Mouse (Mus musculus): ENCODE measurements around the gene Anks3. TPM values are rescaled to one million over a fixed set of nuclear protein-coding genes. Genes with fewer than 3 reads are reported as not detected.

Gene Anks3
- total RNA-seq (2021) = 10 to 100 TPM; 42.1 to 74.9 TPM

DNA sequence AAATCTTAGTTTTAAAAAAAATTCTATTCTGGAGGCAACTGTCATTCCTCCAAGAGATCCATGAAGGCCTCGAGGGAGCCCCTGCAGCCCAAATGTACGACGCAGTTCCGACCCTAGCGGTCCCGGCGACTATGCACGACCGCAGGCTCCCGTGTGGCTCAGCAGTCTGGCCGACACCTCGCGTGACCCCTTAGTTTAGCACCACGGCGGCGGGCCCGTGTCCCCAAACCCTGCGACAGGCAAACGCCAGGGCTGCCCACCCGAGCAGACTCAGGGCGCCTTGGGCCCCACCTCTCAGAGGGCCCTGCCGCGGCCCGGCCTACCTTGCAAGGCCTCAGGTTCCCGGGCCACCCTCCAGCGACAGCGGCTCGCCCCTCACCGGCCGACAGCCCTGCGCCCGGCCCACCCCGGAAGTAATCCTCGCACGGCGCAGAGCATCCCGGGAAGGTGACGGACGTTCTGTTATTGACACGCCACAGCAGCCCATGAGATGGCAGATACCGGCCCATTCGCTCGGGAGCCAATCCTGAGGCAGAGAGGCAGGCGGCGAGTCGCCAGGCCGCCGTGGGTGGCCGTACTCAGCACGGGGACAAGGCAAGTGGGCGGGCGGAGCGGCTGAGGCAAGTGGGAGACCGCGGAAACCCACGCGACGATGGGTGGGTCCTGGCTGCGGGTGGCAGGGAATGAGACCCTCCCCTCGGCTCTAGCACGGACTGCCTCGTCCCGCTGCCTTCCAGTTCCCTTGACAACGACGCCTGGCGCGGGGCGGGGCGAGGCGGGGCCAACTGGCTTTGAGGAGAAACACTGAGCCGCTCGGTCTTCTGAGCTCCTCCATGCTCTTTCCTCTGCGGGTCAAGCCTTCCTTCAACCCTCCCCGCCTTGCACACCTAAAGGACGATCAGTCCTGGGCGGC, at the start of gene Anks3:
TSS of gene Anks3 (minus strand) at position 409 of the 913 bp plus-strand sequence.
- intact Hi-C loops (cut with DNase I) = loop anchor here (1.0 to 2.0 kb wide), 2 partner anchors 49 to 84 kb away; partner anchors contain the start of genes Rogdi and Ubald1

DNA sequence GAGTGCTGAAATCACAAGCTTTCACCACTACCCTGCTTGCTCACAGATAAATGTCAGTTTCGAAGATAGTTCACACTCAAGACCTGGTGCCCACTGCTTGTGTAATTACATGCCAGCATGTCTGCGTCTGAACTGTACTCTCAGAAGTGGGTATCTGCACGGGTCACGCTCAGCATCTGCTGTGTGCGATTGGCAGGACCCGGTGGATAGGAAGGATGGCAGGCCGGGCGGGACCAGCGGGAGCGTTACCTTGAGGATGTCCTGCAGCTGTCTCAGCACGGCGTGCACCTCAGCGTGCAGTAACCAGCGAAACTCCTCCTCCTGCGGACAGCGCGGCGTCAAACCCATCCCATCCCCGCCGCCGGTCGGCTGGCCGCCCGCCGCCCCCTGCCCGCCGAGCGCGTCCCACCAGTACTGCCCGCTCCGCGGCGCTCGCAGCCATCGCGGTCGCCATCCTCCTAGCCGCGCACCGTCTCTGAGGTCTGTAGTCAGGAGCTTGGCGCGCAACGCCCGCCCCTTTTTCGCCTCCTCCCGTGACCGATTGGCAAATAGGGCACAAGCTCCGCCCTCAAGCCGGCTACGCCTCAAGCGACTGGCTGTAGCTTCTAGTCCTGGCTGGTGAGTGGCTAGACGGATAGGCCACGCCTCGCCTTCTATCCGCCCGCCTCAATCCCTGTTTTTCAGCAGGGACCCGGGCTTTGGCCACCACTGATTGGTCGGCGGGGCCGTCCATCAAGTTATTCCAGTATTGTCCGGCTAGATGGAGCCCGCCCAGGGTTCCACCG, 49.2 kb upstream of the Anks3 start, which contains the start of gene Rogdi:
TSS of gene Rogdi (minus strand) at position 500 of the 785 bp plus-strand sequence.
- intact Hi-C loops (cut with DNase I) = loop anchor here (2.0 to 5.0 kb wide), 2 partner anchors 36 to 48 kb away; partner anchors contain the start of gene Anks3
- peak; percentile 97 to 98 for DNase-seq (ENCODE audit: low spot score in 2 of 2)

More for the DNA sequence above, at the start of gene Anks3:
- DNase-seq (ENCODE audit: low spot score in 2 of 2) = peak; percentile 100

DNA sequence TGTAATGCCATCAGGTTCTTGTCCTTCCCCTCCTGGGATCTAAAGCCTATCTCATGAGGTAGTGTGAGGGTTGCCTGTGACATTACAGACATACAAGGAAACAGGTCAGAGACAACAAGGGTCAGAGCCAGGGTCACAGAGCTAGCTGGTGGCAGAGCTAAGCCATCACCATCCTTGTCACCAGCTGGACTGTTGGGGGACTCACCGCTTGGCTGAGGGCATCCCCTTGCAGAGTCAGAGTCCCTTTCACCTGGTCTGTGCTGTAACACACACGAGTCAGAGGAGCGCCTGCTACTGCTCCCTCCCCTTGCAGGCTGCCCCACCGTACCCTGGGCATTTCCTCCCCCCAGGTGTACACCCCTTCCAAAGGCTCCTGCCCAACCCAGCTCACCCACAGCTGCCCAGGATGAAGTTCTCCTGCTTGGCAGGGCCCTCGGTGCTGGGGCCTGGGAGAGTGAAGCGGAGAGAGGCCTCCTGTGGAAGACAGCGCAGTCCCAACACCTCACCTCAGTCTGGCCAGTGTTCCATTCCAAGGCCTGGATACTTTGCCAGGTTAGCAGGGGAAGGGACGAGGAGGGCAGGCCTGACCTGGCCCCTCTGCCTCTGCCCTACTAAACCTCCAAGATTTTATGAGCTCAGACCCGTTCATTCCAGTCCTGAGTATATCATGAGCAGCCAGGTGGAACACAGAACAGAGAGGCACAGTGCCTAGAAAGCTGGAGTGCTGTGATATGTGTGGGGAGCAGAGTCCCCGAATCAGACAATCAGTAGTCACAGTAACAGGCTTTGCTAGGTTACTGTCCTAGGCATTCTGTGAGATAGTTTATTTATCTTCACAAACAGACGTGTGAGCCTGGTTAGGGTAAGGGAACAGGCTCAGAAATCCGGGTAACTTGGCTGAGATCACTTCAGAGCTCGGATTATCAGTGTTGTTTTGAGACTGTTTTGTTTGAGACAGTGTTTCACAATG, 48.3 kb upstream of the Anks3 start:
- intact Hi-C loops (cut with DNase I) = loop anchor here (2.0 to 5.0 kb wide), 2 partner anchors 35 to 48 kb away; partner anchors contain the start of gene Anks3
- DNase-seq (ENCODE audit: low spot score in 2 of 2) = no peak

DNA sequence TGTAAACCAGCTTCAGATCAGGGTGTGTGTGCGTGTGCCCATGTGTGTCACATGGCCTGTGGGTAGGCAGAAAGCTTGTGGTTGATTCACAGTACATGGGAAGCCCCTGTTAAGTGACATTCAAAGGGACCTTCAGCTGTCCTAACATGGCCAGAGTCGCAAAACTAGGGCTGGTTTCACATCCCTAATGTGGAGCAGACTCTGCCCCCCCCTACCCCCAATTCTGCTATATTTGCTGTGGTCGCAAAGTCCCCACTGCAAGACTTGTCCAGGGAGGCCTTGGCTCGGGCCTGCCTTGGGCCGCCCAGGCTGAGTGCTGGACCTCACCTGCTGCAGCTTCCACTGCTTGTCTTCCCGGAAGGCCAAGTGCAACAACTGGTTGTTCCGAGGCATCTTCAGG, 47.3 kb upstream of the Anks3 start:
- DNase-seq (ENCODE audit: low spot score in 2 of 2) = no peak
- intact Hi-C loops (cut with DNase I) = loop anchor here (5.0 kb wide), 1 partner anchor 34 kb away; no protein-coding TSS in a partner anchor

DNA sequence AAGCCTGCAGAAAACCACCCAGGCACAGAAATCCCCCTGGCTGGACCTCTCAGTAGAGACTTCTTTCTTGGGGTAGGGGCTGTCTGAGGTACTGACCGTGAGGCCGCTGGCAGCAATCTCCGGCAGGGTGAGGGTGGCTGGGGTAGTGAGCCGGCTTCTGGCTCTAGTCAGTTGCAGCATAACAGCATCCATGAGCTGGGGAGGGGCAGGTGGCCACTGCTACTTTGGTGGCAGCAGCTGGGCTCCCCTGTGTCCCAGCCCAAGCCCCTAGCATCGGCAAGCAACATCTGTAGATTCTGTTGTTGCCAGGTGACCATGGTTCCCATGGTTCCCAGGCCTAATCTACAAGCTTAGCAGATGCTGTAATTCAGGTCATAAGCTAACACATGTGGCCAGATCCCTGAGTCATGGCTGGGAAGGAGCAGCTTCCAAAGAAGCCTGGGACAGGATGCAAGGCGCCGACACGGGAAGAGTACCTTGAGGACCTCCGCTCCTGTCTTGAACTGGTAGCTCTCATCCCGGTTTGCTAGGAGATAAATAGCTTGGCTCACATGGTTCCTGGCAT, 46.4 kb upstream of the Anks3 start:
- intact Hi-C loops (cut with DNase I) = loop anchor here (5.0 kb wide), 1 partner anchor 33 kb away; no protein-coding TSS in a partner anchor
- no peak for DNase-seq (ENCODE audit: low spot score in 2 of 2)

DNA sequence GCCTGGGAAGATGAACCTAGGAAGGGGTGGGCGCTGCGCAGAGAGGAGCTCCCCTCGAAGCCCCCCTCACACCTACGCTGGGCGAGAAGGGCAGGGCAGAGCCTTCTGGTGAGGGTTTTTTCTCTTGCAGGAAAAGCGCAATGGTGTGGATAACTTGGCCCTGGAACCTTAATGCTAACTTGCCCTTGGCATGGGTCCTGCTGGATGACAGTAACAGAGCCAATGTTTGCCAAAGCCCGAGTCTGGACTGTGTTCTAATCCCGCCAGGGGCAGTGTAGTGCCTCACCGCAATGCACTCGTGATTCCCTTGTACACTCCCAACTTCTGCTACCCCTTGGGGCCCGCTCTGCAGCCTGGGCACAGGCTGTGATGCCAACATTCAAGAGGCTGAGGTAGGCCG, 44.1 kb upstream of the Anks3 start:
- intact Hi-C loops (cut with DNase I) = no loop called here
- DNase-seq (ENCODE audit: low spot score in 2 of 2) = no peak

DNA sequence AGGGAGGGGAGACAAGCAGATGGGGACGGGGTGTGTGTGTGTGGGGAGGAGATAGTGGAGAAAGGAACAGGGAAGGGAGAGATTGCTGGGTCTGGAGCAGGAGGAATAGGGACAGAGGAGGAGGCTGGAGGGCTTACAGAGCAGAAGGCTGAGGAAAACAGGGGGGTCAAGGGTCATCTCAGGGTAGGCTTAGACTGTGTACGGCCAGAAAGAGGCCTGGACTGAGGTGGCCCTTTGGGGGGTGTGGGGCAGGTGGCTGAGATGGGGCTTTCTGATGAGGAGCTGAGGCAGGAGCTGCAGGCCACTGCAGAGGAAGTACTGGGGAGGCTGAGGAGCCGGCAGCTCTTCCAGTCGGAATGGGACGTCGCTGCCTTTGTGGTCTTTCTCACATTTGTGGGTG, 43.5 kb upstream of the Anks3 start:
- DNase-seq (ENCODE audit: low spot score in 2 of 2) = no peak
- intact Hi-C loops (cut with DNase I) = no loop called here

DNA sequence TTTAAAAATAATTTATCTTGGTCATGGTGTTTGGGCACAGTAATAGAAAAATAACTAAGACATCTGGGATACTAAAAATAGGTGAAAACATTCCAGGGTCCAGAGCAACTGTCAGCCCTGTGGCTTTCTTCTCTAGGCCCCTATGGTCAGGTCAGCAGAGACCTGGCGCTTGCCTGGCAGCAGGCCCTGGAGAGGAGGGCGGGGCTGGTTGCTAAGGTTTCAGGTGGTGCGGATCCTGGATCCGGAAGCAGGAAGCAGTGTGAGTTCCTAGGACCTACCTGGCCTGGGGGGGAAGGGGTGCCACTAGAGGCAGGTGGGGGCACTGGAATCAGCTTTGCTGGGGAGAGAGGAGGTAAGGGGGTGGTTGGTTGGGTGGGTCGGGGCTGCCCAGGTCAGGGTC, 43.1 kb upstream of the Anks3 start, which contains the start of gene Smim22:
TSS of gene Smim22 (plus strand) at position 222 of the 400 bp plus-strand sequence.
- DNase-seq (ENCODE audit: low spot score in 2 of 2) = no peak
- intact Hi-C loops (cut with DNase I) = no loop called here

DNA sequence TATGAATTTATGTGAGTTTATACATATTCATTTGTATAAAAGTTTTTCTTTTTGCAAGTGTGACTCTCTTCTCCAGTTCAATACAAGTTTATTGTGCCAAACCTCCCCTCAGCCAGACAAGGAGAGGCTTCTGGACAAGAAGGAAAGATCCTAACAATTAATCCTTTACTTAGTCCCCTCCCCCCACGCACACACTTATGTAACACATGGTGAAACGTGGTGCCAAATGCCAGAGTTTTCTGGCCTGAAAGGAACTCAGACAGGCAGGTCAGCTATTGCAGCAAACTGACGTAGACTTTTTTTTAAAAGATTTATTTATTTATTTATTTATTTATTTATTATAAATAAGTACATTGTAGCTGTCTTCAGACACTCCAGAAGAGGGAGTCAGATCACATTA, 36.6 kb upstream of the Anks3 start:
- intact Hi-C loops (cut with DNase I) = no loop called here
- DNase-seq (ENCODE audit: low spot score in 2 of 2) = no peak

DNA sequence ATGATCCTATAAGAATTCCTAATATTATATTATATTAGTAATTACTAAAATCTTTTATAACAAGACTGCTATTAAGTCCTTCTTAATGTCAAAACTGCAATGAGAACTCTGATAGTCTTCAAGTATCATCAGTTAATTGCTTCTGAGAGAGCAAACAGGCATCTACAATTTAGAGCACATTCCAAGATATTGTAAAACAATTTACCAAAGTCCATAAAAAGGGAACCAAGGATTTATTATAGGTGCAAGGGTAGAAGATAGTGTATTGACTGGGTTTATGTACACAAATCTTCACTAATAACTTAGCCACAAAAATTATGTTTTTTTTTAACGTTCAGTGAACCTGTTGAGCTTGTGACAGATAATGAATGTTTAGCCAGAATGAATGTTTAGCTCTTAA, 35.0 kb upstream of the Anks3 start:
- no peak for DNase-seq (ENCODE audit: low spot score in 2 of 2)
- intact Hi-C loops (cut with DNase I) = no loop called here

DNA sequence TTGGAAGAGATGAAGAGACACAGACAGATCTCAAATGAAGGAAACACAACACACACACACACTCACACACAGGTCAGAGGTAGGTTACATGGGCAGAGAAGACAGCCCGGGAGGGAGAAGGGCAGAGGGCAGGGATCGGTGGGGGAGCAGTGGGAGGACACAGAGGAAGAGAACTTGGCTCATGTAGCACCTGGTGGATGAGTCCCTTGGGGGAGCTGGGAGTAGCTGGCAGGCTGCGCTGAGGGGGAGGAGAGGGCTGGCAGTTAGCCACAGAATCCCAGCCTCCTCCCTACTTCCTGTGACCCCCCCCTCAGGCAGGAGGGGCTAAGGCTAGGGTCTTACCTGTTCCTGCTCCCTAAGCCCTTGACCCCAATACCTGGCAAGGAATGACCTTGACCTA, 33.5 kb upstream of the Anks3 start, which contains the start of gene Sept12:
TSS of gene Sept12 (minus strand) at position 300 of the 400 bp plus-strand sequence.
- DNase-seq (ENCODE audit: low spot score in 2 of 2) = no peak
- intact Hi-C loops (cut with DNase I) = no loop called here

DNA sequence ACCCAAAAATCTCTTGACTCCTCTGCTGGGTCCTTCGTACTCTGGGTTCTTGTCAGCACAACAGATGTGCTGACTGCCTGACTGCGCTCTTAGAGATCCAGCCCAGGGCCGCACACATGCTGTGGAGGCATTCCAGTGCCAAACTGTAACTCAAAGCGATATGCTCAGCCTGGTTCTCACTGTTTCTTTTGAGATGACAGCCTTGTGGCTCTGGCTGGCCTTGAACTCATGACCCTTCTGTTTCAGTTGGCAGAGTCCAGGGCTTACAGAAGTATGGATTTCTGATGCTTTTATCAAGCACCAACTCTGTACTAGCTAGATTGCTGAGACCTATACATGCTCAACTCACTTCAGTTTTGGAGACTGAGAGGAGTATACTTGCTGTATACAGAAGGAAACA, 29.3 kb upstream of the Anks3 start:
- intact Hi-C loops (cut with DNase I) = no loop called here
- DNase-seq (ENCODE audit: low spot score in 2 of 2) = no peak

DNA sequence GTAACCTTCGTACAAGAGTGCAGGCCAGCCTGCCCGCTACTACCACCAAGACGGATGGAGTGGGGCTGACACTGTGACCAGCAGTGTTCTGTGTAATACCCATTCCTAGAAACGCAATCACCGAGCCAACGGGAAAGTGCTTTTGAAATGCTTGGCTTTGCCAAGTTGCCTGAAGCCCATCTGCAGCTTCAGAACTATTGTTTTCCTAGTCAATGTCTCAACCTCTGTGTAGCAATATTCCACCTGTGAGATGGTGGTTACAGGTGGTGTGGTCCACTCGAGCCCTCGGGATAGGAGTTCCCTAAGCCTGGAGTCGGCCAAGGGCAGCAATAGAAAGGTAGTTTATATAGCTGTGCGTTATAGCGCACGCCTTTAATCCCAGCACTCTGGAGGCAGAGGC, 20.7 kb upstream of the Anks3 start:
- intact Hi-C loops (cut with DNase I) = no loop called here
- DNase-seq (ENCODE audit: low spot score in 2 of 2) = no peak

DNA sequence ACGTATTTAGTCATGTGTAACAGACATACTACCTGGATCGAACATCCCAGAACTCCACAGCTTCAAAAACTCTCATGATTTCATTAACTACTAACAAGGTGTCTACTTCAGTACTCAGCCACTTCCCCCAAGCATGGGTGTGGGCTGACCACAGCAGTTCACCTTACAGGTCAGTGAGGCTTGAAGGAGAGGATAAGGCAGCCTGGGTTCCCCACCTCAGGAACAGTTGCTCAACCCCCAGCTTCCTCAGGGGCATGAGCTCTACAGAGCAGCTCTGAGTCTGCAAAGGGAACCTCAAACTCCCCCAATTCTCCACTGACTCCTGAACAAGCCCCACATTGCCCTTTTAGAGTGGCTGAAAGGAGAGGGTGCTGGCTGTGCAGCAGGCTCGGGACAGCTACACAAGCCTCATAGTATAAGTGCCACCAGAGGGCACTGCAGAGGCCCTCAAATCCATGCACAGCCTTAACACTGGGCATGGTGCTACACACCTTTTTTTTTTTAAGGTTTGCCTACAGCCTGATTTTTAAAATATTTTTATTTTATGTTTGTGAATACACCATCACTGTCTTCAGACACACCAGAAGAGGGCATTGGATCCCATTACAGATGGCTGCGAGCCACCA, 15.9 kb upstream of the Anks3 start:
- intact Hi-C loops (cut with DNase I) = loop anchor here (2.0 to 5.0 kb wide), 2 partner anchors 32 to 167 kb away; partner anchors contain the start of genes Rogdi and Sec14l5
- no peak for DNase-seq (ENCODE audit: low spot score in 2 of 2)

DNA sequence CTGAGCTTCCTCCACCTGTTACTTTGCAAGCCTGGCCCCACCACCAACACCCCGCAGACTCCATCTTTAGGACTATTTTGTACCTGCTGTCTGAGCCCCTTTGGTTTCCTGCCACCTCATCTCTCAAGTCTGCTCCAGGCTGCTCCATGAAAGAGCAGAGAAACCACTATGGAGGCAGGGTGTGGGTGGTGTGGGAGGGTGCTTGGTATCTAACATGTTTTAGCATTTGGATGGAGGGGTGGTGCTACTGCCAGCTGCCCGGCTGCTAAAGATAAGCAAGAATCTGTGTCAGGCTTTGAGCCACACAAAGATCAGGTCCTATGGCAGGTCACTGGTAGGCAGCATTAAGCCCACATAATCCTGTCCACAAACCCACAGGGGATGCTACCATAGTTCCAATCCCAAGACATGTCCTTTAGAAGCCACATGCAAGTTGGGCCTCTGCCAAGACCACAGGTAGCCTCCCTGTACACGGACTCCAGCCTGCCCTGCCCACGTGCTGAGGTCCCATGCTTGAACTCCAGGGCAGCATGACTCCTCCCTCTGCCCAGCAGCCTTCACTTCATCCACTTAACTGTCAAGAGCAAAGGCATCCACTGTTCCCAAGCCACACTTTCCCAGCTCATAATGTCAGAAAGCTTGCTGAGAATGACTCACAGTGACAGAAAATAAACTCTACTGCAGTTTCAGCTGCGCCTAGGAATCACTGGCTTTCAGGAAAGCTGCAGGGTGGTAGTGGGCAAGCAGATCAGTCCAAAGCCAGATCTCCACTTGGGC, 14.5 kb upstream of the Anks3 start:
- intact Hi-C loops (cut with DNase I) = loop anchor here (5.0 kb wide), 1 partner anchor 34 kb away; the partner anchor contains the start of gene Rogdi
- DNase-seq (ENCODE audit: low spot score in 2 of 2) = peak; percentile 44 to 47

DNA sequence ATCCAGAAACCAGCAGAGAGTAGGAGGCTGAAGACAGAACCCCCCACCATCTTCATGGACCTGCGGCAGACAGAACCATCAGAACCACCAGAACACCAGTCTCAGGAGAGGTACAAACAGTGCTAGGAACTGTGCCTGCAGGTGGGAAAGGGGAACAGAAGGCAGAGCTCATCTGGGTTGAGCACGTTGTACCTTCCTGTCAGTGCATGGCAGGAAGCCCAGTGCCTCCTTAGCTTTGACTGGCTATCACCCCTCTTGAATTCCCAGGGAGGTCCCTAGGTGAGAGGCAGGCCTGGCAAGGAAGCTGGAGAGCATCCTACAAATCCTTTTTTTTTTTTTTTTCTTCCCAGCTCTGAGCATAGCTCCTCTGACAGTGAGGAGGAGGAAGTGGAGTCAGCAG, 12.2 kb upstream of the Anks3 start:
- peak; percentile 45 to 59 for DNase-seq (ENCODE audit: low spot score in 2 of 2)
- intact Hi-C loops (cut with DNase I) = loop anchor here (5.0 kb wide), 1 partner anchor 36 kb away; the partner anchor contains the start of gene Rogdi

DNA sequence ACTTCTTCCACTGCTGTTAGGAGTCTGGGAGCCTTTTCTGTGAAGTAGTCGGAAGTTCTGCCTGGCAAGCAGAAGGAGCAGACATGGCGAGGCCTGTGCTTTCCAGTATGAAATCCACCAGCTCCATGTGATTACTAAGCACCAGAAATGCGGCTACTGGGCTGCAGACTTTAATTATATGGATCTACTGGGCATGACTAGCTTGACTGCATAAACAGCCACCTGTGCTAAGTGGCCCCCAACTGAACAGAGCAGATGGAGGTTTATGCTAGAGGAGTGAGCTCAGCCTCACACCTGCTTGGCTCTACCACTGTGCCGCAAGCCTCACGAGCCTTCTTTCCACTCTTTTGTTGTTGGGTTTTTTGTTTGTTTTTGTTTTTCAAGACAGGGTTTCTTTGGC, 10.5 kb upstream of the Anks3 start:
- intact Hi-C loops (cut with DNase I) = no loop called here
- DNase-seq (ENCODE audit: low spot score in 2 of 2) = no peak
